Mouse (Mus musculus): ENCODE data around the gene Srrm1. TPM values are rescaled to one million over a fixed set of nuclear protein-coding genes. Genes with fewer than 3 reads are reported as not detected.

The Srrm1 gene
- polyA plus RNA-seq, 1 experiment from 2014 or later = 238 TPM

DNA sequence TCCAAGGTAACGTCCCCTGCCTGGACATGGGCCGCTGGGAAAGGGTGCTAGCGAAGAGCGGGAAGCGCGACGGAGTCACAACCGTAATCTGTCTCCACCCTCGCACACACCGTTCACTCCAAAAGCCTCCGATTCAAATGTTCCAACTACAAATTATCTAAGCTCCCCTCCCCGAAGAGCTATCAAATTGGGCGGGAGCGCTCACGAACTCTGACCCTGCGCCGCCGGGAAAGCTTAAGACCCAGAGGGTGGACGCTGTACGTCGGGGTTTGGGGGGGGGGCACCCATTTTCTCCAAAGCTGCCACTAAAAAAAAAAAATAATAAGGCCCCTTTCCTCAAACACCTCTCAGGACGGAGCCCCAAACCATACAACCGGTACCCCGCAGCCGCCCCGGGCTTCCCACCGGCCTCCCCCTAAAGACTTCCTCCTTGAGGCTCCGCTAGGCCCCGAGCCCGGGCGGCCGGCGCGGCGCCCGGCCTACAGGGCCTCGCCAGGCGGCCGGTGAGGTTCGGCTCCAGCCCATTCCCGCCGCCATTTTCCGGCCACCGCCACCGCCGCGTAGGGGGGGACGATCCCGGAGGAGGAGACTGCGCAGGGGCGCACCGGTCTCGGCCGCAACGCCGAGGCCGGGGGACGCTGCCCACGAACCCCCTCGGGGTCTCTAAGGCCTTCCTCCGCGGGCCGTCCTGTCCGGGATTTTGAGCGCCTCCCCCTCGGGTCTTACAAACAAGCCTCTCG, 625 bp downstream of the Srrm1 start:
- Histone ChIP-seq H3K9ac (peak overlapping the region; percentile 98), H3K4me2 (replicated peaks) (peak overlapping the region; percentile 71), H3K36me3 (0 out of 2 replicates have a peak, but pooled peaks cover 7% of the 10 kb centered on the region), H3K4me3 (peak overlapping the region; percentile 98), H3K27me3 (peaks cover 1% of the 10 kb centered on the region; the same call in 1 of the 2 replicates), H3K4me1 (peaks cover 17% of the 10 kb centered on the region), H3K27ac (peak overlapping the region; percentile 97), H3K9me3 (replicated peaks) (no peaks in the 10 kb centered on the region)
- ATAC-seq (ENCODE audit: low FRiP score) = peak; percentile 38
- 1% methylated on average over 54 of the region's 67 CpGs for WGBS

DNA sequence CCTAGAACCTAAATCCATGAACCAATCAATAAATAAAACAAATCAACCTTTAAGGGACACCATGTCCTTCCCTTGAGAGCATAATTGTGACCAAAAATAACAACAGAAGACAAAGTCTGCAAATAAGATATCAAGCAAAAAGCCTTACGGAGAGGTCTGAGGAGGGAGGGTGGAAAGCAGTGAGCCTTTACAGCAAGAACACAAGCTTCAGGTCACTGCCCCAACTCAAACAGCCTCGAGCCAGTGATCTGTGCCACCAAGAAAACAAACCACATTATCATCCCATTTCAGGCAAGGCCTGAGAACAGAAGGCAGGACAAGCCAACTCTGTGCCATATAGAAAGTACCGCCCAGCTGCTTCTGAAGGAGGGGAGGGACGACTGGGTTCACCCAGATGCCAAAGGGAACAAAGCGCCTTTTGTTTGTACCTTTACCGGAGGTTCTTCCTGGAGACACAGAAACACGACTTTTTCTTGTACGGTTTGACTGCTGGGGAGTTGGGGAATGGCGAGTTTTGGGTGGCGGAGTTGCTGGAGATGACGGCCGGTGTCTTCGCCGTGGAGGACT, 15.7 kb downstream of the Srrm1 start:
- Histone ChIP-seq H3K4me2 (replicated peaks) (no peak overlapping the region), H3K27me3 (no peaks in the 10 kb centered on the region), H3K9me3 (replicated peaks) (no peaks in the 10 kb centered on the region), H3K4me1 (no peaks in the 10 kb centered on the region), H3K4me3 (no peak overlapping the region), H3K27ac (no peak overlapping the region), H3K36me3 (peaks cover 91% of the 10 kb centered on the region), H3K9ac (no peak overlapping the region)
- no peak for ATAC-seq (ENCODE audit: low FRiP score)
- 71% methylated on average over 14 of the region's 14 CpGs for WGBS

DNA sequence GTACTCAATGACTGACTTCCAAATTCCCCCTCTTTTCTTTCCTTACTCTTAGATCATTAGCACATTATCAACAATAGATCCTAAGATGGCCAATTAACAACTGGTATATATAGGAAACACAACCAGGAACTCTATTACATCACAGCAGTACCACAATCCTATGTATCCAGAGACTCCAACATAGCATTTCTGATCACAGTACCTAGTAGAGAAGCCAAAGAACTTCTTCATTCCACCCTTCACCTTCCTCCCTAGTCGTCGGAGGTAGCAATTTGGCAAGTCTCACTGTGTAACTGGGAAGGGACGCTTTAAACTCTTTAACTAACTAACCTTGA, 17.1 kb downstream of the Srrm1 start:
- no peak overlapping the region for H3K4me3 ChIP-seq
- no peaks in the 10 kb centered on the region for H3K9me3 ChIP-seq (replicated peaks)
- no peak for ATAC-seq (ENCODE audit: low FRiP score)
- no peak overlapping the region for H3K27ac ChIP-seq
- H3K9ac ChIP-seq = no peak overlapping the region
- no peaks in the 10 kb centered on the region for H3K4me1 ChIP-seq
- peaks cover 91% of the 10 kb centered on the region for H3K36me3 ChIP-seq
- 89% methylated on average over 3 of the region's 3 CpGs for WGBS
- no peaks in the 10 kb centered on the region for H3K27me3 ChIP-seq
- no peak overlapping the region for H3K4me2 ChIP-seq (replicated peaks)

DNA sequence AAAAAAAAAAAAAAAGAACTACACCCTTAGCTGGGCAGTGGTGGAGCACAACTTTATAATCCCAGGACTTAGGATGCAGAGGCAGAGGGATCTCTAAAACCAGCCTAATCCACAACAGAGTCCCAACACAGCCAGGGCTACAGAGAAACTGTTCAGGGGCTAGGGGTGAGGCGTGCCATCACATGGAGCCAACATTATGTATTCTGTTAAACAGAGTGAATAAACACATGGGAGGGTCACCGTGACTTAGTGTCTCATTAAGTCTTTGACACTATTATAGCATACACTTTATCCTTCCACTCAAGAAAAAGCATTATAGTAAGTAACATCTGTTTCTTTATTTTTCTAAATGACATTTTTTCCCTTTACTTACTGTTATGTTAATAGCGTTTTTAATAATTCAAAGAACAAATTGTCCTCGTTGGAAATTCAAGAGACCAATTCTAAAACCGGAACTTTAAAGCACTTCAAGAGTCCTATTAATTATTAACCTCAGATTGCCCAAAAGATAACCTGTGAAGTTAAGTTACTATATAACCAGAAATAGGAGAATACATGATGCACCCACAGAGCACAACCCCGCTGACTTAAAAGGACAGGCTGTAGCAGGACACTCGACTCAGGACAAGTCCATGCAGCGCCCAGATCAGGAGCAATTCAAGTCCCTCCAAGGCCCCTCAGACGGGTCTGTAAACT, 17.6 kb downstream of the Srrm1 start:
- no peaks in the 10 kb centered on the region for H3K27me3 ChIP-seq
- no peak overlapping the region for H3K9ac ChIP-seq
- H3K27ac ChIP-seq = no peak overlapping the region
- H3K4me3 ChIP-seq = no peak overlapping the region
- no peak overlapping the region for H3K4me2 ChIP-seq (replicated peaks)
- no peak for ATAC-seq (ENCODE audit: low FRiP score)
- no peaks in the 10 kb centered on the region for H3K4me1 ChIP-seq
- WGBS = 88% methylated on average over 9 of the region's 9 CpGs
- no peaks in the 10 kb centered on the region for H3K9me3 ChIP-seq (replicated peaks)
- peaks cover 90% of the 10 kb centered on the region for H3K36me3 ChIP-seq

DNA sequence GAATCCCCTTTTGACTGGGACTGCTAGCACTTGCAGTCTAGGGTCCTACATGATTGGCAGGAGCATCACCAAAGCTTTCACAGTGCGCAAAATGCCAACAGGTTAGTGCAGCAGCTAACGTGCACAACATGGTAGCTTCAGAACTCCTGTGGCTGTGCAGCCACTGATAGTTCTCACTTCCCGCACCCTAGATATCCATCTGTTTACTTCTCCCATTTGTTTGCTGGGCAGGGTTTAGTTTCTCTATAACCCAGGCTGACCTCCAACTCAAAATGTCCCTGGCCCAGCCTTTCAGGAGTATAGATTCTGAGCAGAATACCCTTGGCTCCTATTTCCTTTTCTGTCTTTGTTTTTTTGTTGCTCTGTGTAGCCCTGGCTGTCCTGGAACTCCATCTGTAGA, 26.7 kb downstream of the Srrm1 start:
- Histone ChIP-seq H3K4me2 (replicated peaks) (no peak overlapping the region), H3K9ac (no peak overlapping the region), H3K27me3 (no peaks in the 10 kb centered on the region), H3K4me1 (no peaks in the 10 kb centered on the region), H3K36me3 (peaks cover 95% of the 10 kb centered on the region), H3K9me3 (replicated peaks) (no peaks in the 10 kb centered on the region), H3K4me3 (no peak overlapping the region), H3K27ac (no peak overlapping the region)
- no peak for ATAC-seq (ENCODE audit: low FRiP score)
- WGBS = 92% methylated on average over 3 of the region's 3 CpGs

- no peak overlapping the region for H3K9ac ChIP-seq
- no peaks in the 10 kb centered on the region for H3K4me1 ChIP-seq
- no peaks in the 10 kb centered on the region for H3K9me3 ChIP-seq (replicated peaks)
- H3K27ac ChIP-seq = no peak overlapping the region
- H3K4me2 ChIP-seq (replicated peaks) = no peak overlapping the region
- ATAC-seq (ENCODE audit: low FRiP score) = no peak
- H3K27me3 ChIP-seq = no peaks in the 10 kb centered on the region
- peaks cover 95% of the 10 kb centered on the region for H3K36me3 ChIP-seq
- H3K4me3 ChIP-seq = no peak overlapping the region
Measured at GRCm38 (mm10) chr4:135326046-135326445, 27.1 kb downstream of the Srrm1 start.

GRCm38 (mm10) chr4:135323021-135323420, 30.1 kb downstream of the Srrm1 start:
- WGBS = 90% methylated on average over 8 of the region's 8 CpGs
- Histone ChIP-seq H3K4me1 (no peaks in the 10 kb centered on the region), H3K4me3 (no peak overlapping the region), H3K9me3 (replicated peaks) (no peaks in the 10 kb centered on the region), H3K27ac (no peak overlapping the region), H3K27me3 (no peaks in the 10 kb centered on the region), H3K36me3 (peaks cover 94% of the 10 kb centered on the region), H3K4me2 (replicated peaks) (no peak overlapping the region), H3K9ac (no peak overlapping the region)
- no peak for ATAC-seq (ENCODE audit: low FRiP score)

DNA sequence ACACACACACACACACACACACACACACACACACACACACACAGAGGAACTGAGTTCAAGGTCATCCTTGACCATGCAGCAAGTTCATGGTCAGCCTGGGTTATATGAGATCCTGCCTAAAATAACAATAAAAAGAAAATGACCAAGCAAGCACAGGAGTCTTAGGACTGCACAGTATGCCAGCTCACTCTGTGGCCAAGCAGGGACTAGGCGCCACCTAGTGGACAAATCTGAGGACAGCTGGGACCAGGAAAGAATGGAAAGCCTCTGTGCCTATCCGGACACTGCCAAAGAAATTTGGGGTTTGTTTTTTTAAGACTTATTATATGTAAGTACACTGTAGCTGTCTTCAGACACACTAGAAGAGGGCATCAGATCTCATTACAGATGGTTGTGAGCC, 35.2 kb downstream of the Srrm1 start:
- no peaks in the 10 kb centered on the region for H3K9me3 ChIP-seq (replicated peaks)
- H3K4me1 ChIP-seq = peaks cover 4% of the 10 kb centered on the region
- H3K4me2 ChIP-seq (replicated peaks) = no peak overlapping the region
- ATAC-seq (ENCODE audit: low FRiP score) = peak; percentile 68; the same call in 1 of the 2 replicates
- H3K4me3 ChIP-seq = no peak overlapping the region
- no peak overlapping the region for H3K27ac ChIP-seq
- H3K9ac ChIP-seq = no peak overlapping the region
- WGBS = 22% methylated on average over 2 of the region's 2 CpGs
- no peaks in the 10 kb centered on the region for H3K27me3 ChIP-seq
- peaks cover 80% of the 10 kb centered on the region for H3K36me3 ChIP-seq

- WGBS = 95% methylated on average over 4 of the region's 4 CpGs
- no peak overlapping the region for H3K4me2 ChIP-seq (replicated peaks)
Measured at GRCm38 (mm10) chr4:135317539-135317938, 35.6 kb downstream of the Srrm1 start.

DNA sequence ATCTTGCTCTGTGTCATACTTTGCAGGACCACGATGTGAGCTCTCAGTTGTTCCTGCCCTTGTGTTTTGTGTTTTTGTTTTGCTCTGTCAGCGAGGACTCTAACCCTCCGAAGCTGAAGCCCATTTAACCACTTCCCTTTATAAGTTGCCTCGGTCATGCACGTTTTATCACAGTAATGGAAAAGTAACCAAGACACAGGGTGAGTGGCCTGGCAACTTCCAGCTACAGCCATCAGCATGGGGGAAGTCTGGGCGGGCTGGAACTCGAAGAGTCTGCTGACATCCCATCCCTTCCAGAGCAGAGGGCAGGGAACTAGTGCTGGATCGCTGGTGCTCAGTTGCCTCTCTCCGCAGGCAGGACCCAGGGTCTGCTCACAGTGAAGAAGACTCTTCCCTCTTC, 37.8 kb downstream of the Srrm1 start:
- no peak overlapping the region for H3K4me2 ChIP-seq (replicated peaks)

More at GRCm38 (mm10) chr4:135317539-135317938, 35.6 kb downstream of the Srrm1 start:
- no peak overlapping the region for H3K27ac ChIP-seq
- H3K27me3 ChIP-seq = no peaks in the 10 kb centered on the region
- no peak for ATAC-seq (ENCODE audit: low FRiP score)
- H3K9ac ChIP-seq = no peak overlapping the region
- H3K36me3 ChIP-seq = peaks cover 76% of the 10 kb centered on the region
- H3K9me3 ChIP-seq (replicated peaks) = no peaks in the 10 kb centered on the region
- H3K4me1 ChIP-seq = peaks cover 9% of the 10 kb centered on the region
- H3K4me3 ChIP-seq = no peak overlapping the region

GRCm38 (mm10) chr4:135314419-135314832, 38.7 kb downstream of the Srrm1 start:
- WGBS = 85% methylated on average over 11 of the region's 11 CpGs
- Histone ChIP-seq H3K9me3 (replicated peaks) (no peaks in the 10 kb centered on the region), H3K27me3 (no peaks in the 10 kb centered on the region), H3K9ac (no peak overlapping the region), H3K36me3 (peaks cover 45% of the 10 kb centered on the region), H3K4me1 (peaks cover 14% of the 10 kb centered on the region), H3K27ac (no peak overlapping the region), H3K4me2 (replicated peaks) (no peak overlapping the region), H3K4me3 (no peak overlapping the region)
- ATAC-seq (ENCODE audit: low FRiP score) = no peak

More for the DNA sequence above, 37.8 kb downstream of the Srrm1 start:
- Histone ChIP-seq H3K4me3 (no peak overlapping the region), H3K27me3 (no peaks in the 10 kb centered on the region), H3K36me3 (peaks cover 54% of the 10 kb centered on the region), H3K4me1 (peaks cover 13% of the 10 kb centered on the region), H3K9ac (no peak overlapping the region), H3K27ac (no peak overlapping the region), H3K9me3 (replicated peaks) (no peaks in the 10 kb centered on the region)
- ATAC-seq (ENCODE audit: low FRiP score) = no peak
- 94% methylated on average over 9 of the region's 9 CpGs for WGBS

DNA sequence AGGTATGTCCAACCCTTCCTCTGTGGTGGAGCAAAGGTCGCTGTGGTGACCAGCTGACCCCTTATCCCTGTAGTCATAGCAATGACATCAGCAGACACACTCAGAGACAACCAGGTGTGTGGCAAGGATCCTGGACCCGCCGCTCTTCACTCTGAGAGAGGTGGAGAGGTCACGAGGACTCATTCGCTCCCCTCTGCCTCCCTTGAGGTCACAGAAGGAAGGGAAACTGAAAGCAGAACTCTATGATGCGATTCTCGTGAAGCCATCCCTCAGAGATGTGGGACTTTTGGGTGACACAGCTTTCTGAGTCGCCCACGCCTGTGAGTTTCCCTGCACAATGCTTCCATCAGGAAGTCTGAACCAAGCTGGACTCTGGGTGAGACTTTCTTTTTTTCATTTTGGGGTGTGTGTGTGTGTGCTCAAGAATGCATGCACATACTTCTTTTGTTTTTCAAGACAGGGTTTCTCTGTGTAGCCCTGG, 39.3 kb downstream of the Srrm1 start:
- Histone ChIP-seq H3K36me3 (peaks cover 40% of the 10 kb centered on the region), H3K4me3 (no peak overlapping the region), H3K27me3 (no peaks in the 10 kb centered on the region), H3K4me1 (peaks cover 20% of the 10 kb centered on the region), H3K9ac (no peak overlapping the region), H3K4me2 (replicated peaks) (no peak overlapping the region), H3K9me3 (replicated peaks) (no peaks in the 10 kb centered on the region), H3K27ac (no peak overlapping the region)
- WGBS = 84% methylated on average over 9 of the region's 9 CpGs
- ATAC-seq (ENCODE audit: low FRiP score) = no peak

Measured in hindbrain, embryonic 12.5 days (tissue).